Mouse (Mus musculus): ENCODE data around the gene Trmt112. TPM values are rescaled to one million over a fixed set of nuclear protein-coding genes. Genes with fewer than 3 reads are reported as not detected.

The Trmt112 gene
- polyA plus RNA-seq, 1 experiment from 2014 or later = 79.1 TPM

GRCm38 (mm10) chr19:6940396-6941351 lies 31.2 kb downstream of the Trmt112 start:
- H3K9me3 ChIP-seq = no peaks in the 10 kb centered on the region
- peak overlapping the region; percentile 97 for H3K27ac ChIP-seq (replicated peaks)
- H3K4me3 ChIP-seq = peak overlapping the region; percentile 67
- WGBS = 20% methylated on average over 28 of the region's 29 CpGs
- H3K4me1 ChIP-seq = peaks cover 30% of the 10 kb centered on the region
- peak overlapping the region; percentile 100 for H3K4me2 ChIP-seq
- H3K9ac ChIP-seq = peak overlapping the region; percentile 87
- H3K36me3 ChIP-seq = peaks cover 20% of the 10 kb centered on the region
- peaks cover 13% of the 10 kb centered on the region for H3K27me3 ChIP-seq (replicated peaks)
- peak; percentile 6; the same call in 1 of the 2 replicates for ATAC-seq (ENCODE audit: extremely low read depth, insufficient number of reproducible peaks, low FRiP score, low TSS enrichment)

DNA sequence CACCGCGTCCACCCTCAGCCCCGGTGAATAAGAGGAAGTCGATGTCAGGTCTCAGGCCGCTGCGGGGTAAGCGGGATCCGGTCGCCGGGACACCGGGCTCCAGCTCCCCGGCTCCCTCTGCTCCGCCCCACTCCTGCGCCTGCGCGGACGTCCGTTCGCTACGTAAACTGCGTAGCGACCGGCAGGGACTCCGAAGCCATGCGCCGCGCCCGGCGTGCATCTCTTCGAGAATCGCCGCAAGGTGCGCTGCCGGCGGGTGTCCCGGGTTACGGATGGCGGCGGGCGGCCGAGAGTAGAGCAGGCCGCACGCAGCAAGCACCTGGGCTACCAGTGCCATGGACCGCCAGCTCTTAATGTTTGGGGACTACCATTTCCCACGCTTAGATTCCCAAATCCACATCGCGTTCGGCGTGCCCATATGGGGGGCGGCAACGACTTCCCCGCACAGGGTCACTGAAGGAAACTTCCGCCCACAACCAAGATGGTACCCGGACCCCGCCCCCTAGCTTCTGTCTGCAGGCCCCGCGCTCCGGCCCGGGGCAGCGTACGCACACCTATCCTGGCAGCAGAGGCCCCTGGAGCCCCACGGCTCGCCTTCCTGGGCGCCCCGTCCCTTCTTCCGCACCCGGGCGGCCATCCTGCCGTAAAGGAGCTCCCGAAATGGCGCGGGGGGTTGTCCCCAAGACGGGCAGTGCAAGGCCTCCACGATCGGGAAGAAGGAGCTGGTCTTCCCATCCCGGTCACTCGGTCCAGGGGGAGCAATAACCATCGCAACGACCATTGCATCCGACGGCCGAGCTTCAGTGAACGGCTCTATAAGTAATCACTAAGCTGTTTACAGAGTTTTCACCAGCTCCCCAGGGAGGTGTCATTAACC lies 32.1 kb downstream of the Trmt112 start, which contains the start of gene Bad:
Bad (plus strand) TSS at position 490 of the 877 bp plus-strand sequence.
- Histone ChIP-seq H3K36me3 (peaks cover 24% of the 10 kb centered on the region), H3K9ac (peak within 1 kb of the TSS; percentile 87), H3K27ac (replicated peaks) (peak within 1 kb of the TSS; percentile 97), H3K4me2 (peak within 1 kb of the TSS; percentile 100), H3K9me3 (no peaks in the 10 kb centered on the region), H3K27me3 (replicated peaks) (0 out of 2 replicates have a peak, but pooled peaks cover 5% of the 10 kb centered on the region), H3K4me3 (peak within 1 kb of the TSS; percentile 67), H3K4me1 (peaks cover 30% of the 10 kb centered on the region)
- peak; percentile 65 for ATAC-seq (ENCODE audit: extremely low read depth, insufficient number of reproducible peaks, low FRiP score, low TSS enrichment)
- WGBS = under 1% methylated on average over 83 of the region's 83 CpGs

GRCm38 (mm10) chr19:6942249-6942691 lies 32.8 kb downstream of the Trmt112 start, which contains the start of gene Gpr137:
TSS of gene Gpr137 (minus strand) at chr19:6942480.
- H3K4me2 ChIP-seq = peak within 1 kb of the TSS; percentile 100
- H3K9ac ChIP-seq = peak within 1 kb of the TSS; percentile 87
- no peaks in the 10 kb centered on the region for H3K27me3 ChIP-seq (replicated peaks)
- peaks cover 30% of the 10 kb centered on the region for H3K36me3 ChIP-seq
- H3K27ac ChIP-seq (replicated peaks) = peak within 1 kb of the TSS; percentile 97
- no peaks in the 10 kb centered on the region for H3K9me3 ChIP-seq
- peaks cover 30% of the 10 kb centered on the region for H3K4me1 ChIP-seq
- peak within 1 kb of the TSS; percentile 67 for H3K4me3 ChIP-seq
- ATAC-seq (ENCODE audit: extremely low read depth, insufficient number of reproducible peaks, low FRiP score, low TSS enrichment) = peak; percentile 84
- under 1% methylated on average over 27 of the region's 27 CpGs for WGBS

DNA sequence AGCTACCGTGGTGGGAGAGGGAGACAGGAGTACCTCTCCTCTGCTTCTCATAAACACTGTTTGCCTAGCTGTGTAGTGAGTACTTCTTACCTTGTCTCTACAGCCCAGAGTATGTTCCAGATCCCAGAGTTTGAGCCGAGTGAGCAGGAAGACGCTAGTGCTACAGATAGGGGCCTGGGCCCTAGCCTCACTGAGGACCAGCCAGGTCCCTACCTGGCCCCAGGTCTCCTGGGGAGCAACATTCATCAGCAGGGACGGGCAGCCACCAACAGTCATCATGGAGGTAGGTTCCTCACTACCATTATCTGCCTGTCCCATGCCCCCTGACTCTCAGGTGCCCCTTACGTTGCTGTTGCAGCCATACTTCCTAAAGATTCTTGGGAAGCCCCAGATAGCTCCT lies 33.3 kb downstream of the Trmt112 start:
- Histone ChIP-seq H3K27me3 (replicated peaks) (no peaks in the 10 kb centered on the region), H3K4me3 (peak overlapping the region; percentile 67), H3K4me2 (peak overlapping the region; percentile 100), H3K36me3 (peaks cover 30% of the 10 kb centered on the region), H3K9me3 (no peaks in the 10 kb centered on the region), H3K9ac (peak overlapping the region; percentile 87), H3K27ac (replicated peaks) (peak overlapping the region; percentile 97), H3K4me1 (peaks cover 30% of the 10 kb centered on the region)
- 20% methylated on average over 5 of the region's 5 CpGs for WGBS
- no peak for ATAC-seq (ENCODE audit: extremely low read depth, insufficient number of reproducible peaks, low FRiP score, low TSS enrichment)

DNA sequence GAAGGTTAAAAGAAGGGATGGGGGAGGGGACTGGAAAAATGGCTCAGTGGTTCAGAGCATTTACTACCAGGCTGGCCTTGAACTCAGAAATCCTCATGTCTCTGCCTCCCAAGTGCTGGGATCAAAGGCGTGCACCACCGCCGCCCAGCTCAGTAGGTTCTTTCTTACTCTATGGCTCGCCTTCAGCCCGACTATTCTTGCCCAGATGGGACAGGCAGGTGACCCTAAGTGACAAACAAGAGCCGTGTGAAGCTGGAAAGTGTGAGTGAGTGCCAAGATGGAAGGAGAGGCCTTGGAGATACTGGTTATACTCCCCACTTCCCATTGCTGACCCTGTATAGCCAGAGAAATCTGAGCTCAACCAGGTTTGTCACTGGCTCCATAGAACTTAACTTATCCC lies 34.2 kb downstream of the Trmt112 start:
- WGBS = 93% methylated on average over 6 of the region's 6 CpGs
- H3K4me2 ChIP-seq = no peak overlapping the region
- no peak overlapping the region for H3K4me3 ChIP-seq
- H3K9ac ChIP-seq = no peak overlapping the region
- no peak for ATAC-seq (ENCODE audit: extremely low read depth, insufficient number of reproducible peaks, low FRiP score, low TSS enrichment)
- H3K27me3 ChIP-seq (replicated peaks) = no peaks in the 10 kb centered on the region
- peaks cover 30% of the 10 kb centered on the region for H3K4me1 ChIP-seq
- peaks cover 30% of the 10 kb centered on the region for H3K36me3 ChIP-seq
- no peak overlapping the region for H3K27ac ChIP-seq (replicated peaks)
- H3K9me3 ChIP-seq = no peaks in the 10 kb centered on the region

GRCm38 (mm10) chr19:6947742-6948141 lies 38.2 kb downstream of the Trmt112 start:
- no peaks in the 10 kb centered on the region for H3K9me3 ChIP-seq
- no peak overlapping the region for H3K9ac ChIP-seq
- 43% methylated on average over 4 of the region's 4 CpGs for WGBS
- H3K4me3 ChIP-seq = no peak overlapping the region
- no peak overlapping the region for H3K4me2 ChIP-seq
- no peak overlapping the region for H3K27ac ChIP-seq (replicated peaks)
- ATAC-seq (ENCODE audit: extremely low read depth, insufficient number of reproducible peaks, low FRiP score, low TSS enrichment) = no peak
- peaks cover 30% of the 10 kb centered on the region for H3K36me3 ChIP-seq
- peaks cover 25% of the 10 kb centered on the region for H3K4me1 ChIP-seq
- H3K27me3 ChIP-seq (replicated peaks) = no peaks in the 10 kb centered on the region

GRCm38 (mm10) chr19:6948186-6948585 lies 38.7 kb downstream of the Trmt112 start:
- no peak overlapping the region for H3K4me2 ChIP-seq
- no peak for ATAC-seq (ENCODE audit: extremely low read depth, insufficient number of reproducible peaks, low FRiP score, low TSS enrichment)
- no peak overlapping the region for H3K9ac ChIP-seq
- H3K4me1 ChIP-seq = peaks cover 25% of the 10 kb centered on the region
- no peaks in the 10 kb centered on the region for H3K9me3 ChIP-seq
- no peak overlapping the region for H3K27ac ChIP-seq (replicated peaks)
- H3K27me3 ChIP-seq (replicated peaks) = no peaks in the 10 kb centered on the region
- 78% methylated on average over 4 of the region's 4 CpGs for WGBS
- peaks cover 30% of the 10 kb centered on the region for H3K36me3 ChIP-seq
- H3K4me3 ChIP-seq = no peak overlapping the region

DNA sequence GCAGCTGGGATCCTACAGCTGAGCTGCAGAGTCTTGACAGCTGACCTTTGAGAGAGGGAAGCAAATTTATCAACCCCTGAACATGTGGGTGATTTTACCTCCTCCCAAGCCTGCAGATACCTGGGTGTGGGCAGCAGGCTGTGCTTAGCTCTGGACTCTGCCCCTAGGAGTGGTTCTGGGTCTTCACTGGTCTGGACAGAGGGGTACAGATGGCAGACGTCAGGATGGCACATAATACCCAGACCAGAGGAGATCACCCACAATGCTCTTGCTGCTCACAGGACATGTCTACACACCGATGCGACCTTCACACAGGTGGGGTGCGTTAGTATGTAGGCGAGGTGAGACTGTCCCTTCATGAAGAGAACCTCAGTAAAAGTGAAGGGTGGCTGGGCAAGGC lies 40.0 kb downstream of the Trmt112 start:
- peaks cover 37% of the 10 kb centered on the region for H3K36me3 ChIP-seq
- H3K9ac ChIP-seq = peak overlapping the region; percentile 86
- no peaks in the 10 kb centered on the region for H3K27me3 ChIP-seq (replicated peaks)
- H3K4me2 ChIP-seq = no peak overlapping the region
- no peak overlapping the region for H3K27ac ChIP-seq (replicated peaks)
- 88% methylated on average over 5 of the region's 5 CpGs for WGBS
- no peak for ATAC-seq (ENCODE audit: extremely low read depth, insufficient number of reproducible peaks, low FRiP score, low TSS enrichment)
- H3K9me3 ChIP-seq = no peaks in the 10 kb centered on the region
- no peak overlapping the region for H3K4me3 ChIP-seq
- H3K4me1 ChIP-seq = peaks cover 30% of the 10 kb centered on the region

- H3K4me3 ChIP-seq = peak overlapping the region; percentile 63
- ATAC-seq (ENCODE audit: extremely low read depth, insufficient number of reproducible peaks, low FRiP score, low TSS enrichment) = no peak
- H3K36me3 ChIP-seq = peaks cover 37% of the 10 kb centered on the region
- no peaks in the 10 kb centered on the region for H3K9me3 ChIP-seq
- peak overlapping the region; percentile 91 for H3K4me2 ChIP-seq
- WGBS = 60% methylated on average over 5 of the region's 5 CpGs
- H3K4me1 ChIP-seq = peaks cover 34% of the 10 kb centered on the region
- H3K27me3 ChIP-seq (replicated peaks) = no peaks in the 10 kb centered on the region
- peak overlapping the region; percentile 97 for H3K27ac ChIP-seq (replicated peaks)
- peak overlapping the region; percentile 86 for H3K9ac ChIP-seq
Measured at GRCm38 (mm10) chr19:6949951-6950350, 40.5 kb downstream of the Trmt112 start.

DNA sequence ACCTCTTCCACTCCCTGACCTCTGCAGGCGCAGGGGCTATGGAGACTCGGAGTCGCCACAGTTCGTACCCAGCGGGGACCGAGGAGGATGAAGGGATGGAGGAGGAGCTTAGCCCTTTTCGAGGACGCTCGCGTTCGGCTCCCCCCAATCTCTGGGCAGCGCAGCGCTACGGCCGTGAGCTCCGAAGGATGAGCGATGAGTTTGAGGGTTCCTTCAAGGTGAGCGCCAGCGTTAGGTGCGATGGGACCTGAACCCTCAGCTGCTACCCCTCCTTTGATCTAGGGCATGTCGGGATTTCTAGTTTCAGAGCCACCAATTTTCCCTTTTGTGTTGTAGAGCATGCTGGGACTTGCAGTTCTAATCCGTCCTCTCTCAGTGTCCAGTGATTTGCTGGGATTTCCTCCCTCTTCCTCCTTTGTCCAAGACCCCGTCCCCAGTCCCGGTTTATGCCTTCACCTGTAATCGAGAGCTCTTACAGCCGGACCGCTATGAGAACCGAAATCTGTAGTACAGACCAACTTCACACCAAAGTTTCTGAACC lies 41.2 kb downstream of the Trmt112 start:
- Histone ChIP-seq H3K27me3 (replicated peaks) (no peaks in the 10 kb centered on the region), H3K9ac (peak overlapping the region; percentile 86), H3K4me1 (peaks cover 41% of the 10 kb centered on the region), H3K9me3 (no peaks in the 10 kb centered on the region), H3K4me2 (peak overlapping the region; percentile 91), H3K27ac (replicated peaks) (peak overlapping the region; percentile 97), H3K4me3 (peak overlapping the region; percentile 63), H3K36me3 (peaks cover 37% of the 10 kb centered on the region)
- ATAC-seq (ENCODE audit: extremely low read depth, insufficient number of reproducible peaks, low FRiP score, low TSS enrichment) = no peak
- WGBS = 1% methylated on average over 28 of the region's 28 CpGs

All from heart, embryonic 13.5 days (tissue).